Mouse (Mus musculus): Measurements from ENCODE around the gene Fam171a2. TPM values are rescaled to one million over a fixed set of nuclear protein-coding genes. Genes with fewer than 3 reads are reported as not detected.

The Fam171a2 gene
- total RNA-seq, 2 experiments from 2014 or later: 97.3 to 111 TPM

- DNase-seq (ENCODE audit: low spot score in 2 of 2): peak; percentile 86 to 89
- intact Hi-C loops (cut with DNase I): no loop called here
Observed at GRCm38 (mm10) chr11:102438212-102439092, 9.0 kb downstream of the Fam171a2 start.

DNA sequence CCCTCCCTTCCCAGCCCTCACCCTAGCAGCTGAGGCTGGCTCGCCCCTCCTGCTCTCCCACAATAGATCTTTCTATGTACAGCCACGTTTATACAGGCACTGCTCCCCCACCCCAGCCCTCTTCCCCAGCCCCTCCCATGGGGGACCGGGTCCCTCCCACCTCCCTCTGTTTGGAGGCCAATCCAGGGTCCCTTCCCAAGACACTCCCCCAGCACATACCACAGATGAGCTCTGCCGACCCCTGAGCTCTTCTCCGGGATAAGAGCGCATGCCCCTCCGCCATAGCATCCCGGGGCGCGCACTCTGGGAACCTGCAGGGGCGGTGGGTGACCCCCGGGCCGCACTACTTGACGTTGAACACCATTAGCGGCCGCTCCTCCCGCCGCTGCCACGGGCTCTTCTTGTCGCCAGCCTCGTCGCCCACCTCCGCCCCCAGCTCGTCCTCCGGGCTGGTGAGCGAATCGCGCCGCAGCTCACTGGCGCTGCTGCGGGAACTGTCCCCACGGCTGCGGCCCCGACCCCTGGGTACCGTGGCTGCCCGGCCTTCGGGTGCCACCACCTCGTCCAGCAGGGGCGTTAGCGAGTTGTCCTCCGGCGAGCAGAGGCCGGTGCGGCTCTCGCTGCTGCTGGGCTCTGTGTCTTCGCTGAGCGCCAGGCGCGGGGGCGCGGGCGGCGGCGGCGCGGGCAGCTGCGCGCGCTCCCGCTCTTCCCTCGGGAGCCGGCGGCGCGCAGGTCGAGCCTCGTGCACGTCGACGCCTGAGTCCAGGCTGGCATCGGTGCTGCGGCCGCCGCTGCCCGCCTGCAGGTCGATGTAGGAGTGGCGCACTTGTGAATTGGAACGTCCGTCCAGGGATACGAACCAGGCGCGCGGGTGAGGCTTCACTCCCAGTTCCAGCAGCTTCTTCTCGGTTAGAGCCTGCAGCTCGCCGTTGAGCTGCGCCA lies 10.1 kb downstream of the Fam171a2 start:
- intact Hi-C loops (cut with DNase I): no loop called here
- DNase-seq (ENCODE audit: low spot score in 2 of 2): peak; percentile 74 to 86

GRCm38 (mm10) chr11:102436471-102436790 lies 11.1 kb downstream of the Fam171a2 start:
- intact Hi-C loops (cut with DNase I): no loop called here

GRCm38 (mm10) chr11:102435754-102436470 lies 11.6 kb downstream of the Fam171a2 start:
- DNase-seq (ENCODE audit: low spot score in 2 of 2): peak in 1 of 2 experiments; percentile 29
- intact Hi-C loops (cut with DNase I): no loop called here

More at GRCm38 (mm10) chr11:102436471-102436790, 11.1 kb downstream of the Fam171a2 start:
- no peak for DNase-seq (ENCODE audit: low spot score in 2 of 2)

- intact Hi-C loops (cut with DNase I): loop anchor here (5.0 kb wide), 1 partner anchor 38 kb away; no protein-coding TSS in a partner anchor
- peak in 1 of 2 experiments; percentile 16 for DNase-seq (ENCODE audit: low spot score in 2 of 2)
Observed at GRCm38 (mm10) chr11:102434816-102435705, 12.4 kb downstream of the Fam171a2 start.

GRCm38 (mm10) chr11:102434406-102434805 lies 13.1 kb downstream of the Fam171a2 start:
- DNase-seq (ENCODE audit: low spot score in 2 of 2): peak; percentile 95 to 96
- intact Hi-C loops (cut with DNase I): loop anchor here (5.0 kb wide), 1 partner anchor 37 kb away; no protein-coding TSS in a partner anchor

DNA sequence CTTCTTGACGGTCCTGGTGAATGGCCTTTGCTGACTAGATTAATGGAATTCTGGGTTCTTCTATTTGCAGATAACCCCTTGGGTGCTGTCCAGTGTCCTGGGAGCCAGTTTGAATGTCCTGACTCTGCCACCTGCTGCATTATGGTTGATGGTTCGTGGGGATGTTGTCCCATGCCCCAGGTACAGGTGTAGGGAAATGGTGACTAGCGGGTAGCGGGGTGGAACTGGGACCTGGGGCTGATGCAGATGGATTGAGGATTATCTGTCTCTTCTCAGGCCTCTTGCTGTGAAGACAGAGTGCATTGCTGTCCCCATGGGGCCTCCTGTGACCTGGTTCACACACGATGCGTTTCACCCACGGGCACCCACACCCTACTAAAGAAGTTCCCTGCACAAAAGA lies 13.6 kb downstream of the Fam171a2 start:
- no peak for DNase-seq (ENCODE audit: low spot score in 2 of 2)
- intact Hi-C loops (cut with DNase I): loop anchor here (5.0 kb wide), 1 partner anchor 37 kb away; no protein-coding TSS in a partner anchor

- intact Hi-C loops (cut with DNase I): loop anchor here (5.0 kb wide), 1 partner anchor 36 kb away; no protein-coding TSS in a partner anchor
- peak; percentile 44 to 61 for DNase-seq (ENCODE audit: low spot score in 2 of 2)
Observed at GRCm38 (mm10) chr11:102432896-102433295, 14.6 kb downstream of the Fam171a2 start.

GRCm38 (mm10) chr11:102432115-102432843 lies 15.2 kb downstream of the Fam171a2 start:
- DNase-seq (ENCODE audit: low spot score in 2 of 2): peak in 1 of 2 experiments; percentile 17
- intact Hi-C loops (cut with DNase I): loop anchor here (5.0 kb wide), 1 partner anchor 35 kb away; no protein-coding TSS in a partner anchor

DNA sequence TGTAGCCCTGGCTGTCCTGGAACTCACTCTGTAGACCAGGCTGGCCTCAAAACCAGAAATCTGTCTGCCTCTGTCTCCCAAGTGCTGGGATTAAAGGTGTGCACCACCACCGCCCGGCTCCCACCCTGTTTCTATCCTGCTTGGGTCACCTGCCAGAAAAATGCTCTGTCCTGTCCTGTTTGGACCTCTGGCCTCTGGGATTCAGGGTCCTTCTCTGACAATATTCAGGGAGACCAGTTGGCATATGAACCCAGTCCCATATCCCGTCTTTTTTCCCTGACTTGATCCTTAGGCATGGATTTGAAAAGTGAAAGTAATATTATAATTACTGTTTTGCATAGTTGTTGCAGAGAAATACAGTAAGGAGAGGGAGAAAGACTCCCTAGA lies 15.8 kb downstream of the Fam171a2 start:
- intact Hi-C loops (cut with DNase I): loop anchor here (2.0 to 5.0 kb wide), 3 partner anchors 23 to 123 kb away; no protein-coding TSS in a partner anchor
- no peak for DNase-seq (ENCODE audit: low spot score in 2 of 2)

DNA sequence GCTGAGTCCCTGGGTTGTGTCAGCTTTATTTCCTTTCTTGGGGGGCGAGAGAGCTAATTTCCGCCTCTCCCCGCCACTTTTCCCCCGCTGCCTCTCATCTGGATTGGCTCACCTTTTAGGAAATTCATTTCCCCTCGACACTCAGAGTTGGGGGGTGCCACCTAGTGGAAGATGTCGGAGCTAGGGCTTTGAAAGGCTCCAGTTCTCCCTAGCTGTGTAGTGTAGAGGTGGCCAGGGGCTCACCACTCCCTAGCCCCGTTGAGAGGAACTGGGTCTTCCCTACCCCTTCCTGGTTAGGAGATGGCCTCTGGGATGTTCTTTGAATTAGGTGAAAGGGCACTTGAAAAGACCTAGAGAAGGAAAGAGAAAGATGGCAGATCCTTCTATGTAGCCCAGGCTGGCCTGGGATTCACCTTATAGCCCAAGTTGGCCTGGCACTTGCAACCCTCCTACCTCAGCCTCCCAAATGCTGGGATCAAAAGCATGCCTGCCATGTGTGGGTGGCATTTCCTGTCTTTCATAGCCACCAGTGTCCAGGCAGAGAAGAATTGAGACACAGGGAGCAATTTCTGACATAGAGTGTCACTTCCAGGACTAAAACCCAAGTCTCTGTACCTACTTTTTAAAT lies 16.4 kb downstream of the Fam171a2 start:
- intact Hi-C loops (cut with DNase I): loop anchor here (2.0 to 5.0 kb wide), 3 partner anchors 22 to 122 kb away; no protein-coding TSS in a partner anchor
- DNase-seq (ENCODE audit: low spot score in 2 of 2): peak; percentile 77 to 87

- DNase-seq (ENCODE audit: low spot score in 2 of 2): peak; percentile 92 to 98
- intact Hi-C loops (cut with DNase I): loop anchor here (2.0 to 5.0 kb wide), 3 partner anchors 22 to 122 kb away; no protein-coding TSS in a partner anchor
Observed at GRCm38 (mm10) chr11:102430121-102431017, 17.1 kb downstream of the Fam171a2 start, which contains the start of gene Grn. Gene Grn, plus strand, starts transcription at chr11:102430315.

DNA sequence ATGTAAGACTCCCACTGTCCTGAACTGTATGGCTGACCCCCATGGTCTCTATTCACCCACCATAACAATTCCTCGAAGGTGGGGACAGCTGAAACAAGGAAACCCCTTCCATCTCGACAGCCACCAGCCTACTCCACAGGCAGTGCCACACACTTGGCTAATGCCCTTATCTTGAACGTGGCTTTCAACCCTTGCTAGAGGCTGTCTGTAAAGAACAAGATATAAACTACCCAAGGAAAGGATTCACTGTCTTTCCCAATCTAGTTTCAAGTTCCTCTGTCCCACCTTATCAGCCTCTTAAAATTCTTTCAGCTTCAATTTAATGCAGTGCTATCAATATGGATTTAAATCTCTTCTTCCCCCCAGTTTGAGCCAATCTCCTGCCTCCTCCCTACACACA lies 17.9 kb downstream of the Fam171a2 start:
- no peak for DNase-seq (ENCODE audit: low spot score in 2 of 2)
- intact Hi-C loops (cut with DNase I): no loop called here

DNA sequence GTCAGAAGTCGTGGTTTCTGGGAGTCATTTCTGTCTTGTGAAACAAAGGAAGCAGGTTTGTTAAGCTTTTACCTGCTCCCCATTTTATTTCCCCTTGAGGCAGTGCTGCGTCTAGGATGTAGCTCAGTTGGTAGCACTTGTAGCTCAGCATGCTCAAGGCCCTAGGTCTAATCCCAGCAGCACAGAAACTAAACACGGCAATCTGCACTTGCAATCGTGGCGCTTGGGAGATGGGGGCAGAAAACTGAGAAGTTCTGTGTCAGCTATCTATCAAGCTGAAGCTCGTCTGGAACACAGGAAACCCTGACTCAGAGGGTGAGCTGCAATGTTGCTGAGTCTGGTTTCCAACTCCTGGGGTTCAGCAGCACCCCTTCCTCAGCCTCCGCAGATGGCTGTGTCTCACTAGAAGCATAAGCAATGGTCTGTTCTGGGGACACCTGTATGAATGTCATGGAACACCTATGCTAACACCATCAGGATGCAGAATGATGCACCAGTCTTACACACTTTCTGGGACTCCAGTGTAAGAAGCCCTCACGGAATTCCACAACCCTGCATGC lies 18.4 kb downstream of the Fam171a2 start:
- intact Hi-C loops (cut with DNase I): no loop called here
- DNase-seq (ENCODE audit: low spot score in 2 of 2): peak in 1 of 2 experiments; percentile 13

GRCm38 (mm10) chr11:102425555-102426316 lies 21.7 kb downstream of the Fam171a2 start:
- DNase-seq (ENCODE audit: low spot score in 2 of 2): no peak
- intact Hi-C loops (cut with DNase I): no loop called here

All from left cerebral cortex, postnatal 14 days (tissue).